Mouse (Mus musculus) limb, embryonic 12.5 days (tissue): ENCODE measurements around the gene Kpna3. TPM values are rescaled to one million over a fixed set of nuclear protein-coding genes. Genes with fewer than 3 reads are reported as not detected.

Source experiments
- ATAC-seq: fragments of 200-750 bp; cut with Nextera tagmentation; 2 replicates; pipeline ENCODE4 v1.8.0; 2017; ENCODE audit warnings: low read depth, moderate TSS enrichment; ENCODE audit not compliant: insufficient number of reproducible peaks, insufficient read depth, low FRiP score, low TSS enrichment
- H3K27ac ChIP-seq: fragments of 300-500 bp; sonication (generic); 2 replicates; pipeline ENCODE4 v1.5.1; 2016; ENCODE audit warnings: mild to moderate bottlenecking, moderate library complexity
- H3K27me3 ChIP-seq: fragments of 300-500 bp; sonication (generic); 2 replicates; pipeline ENCODE4 v1.6.1; 2016; ENCODE audit warnings: mild to moderate bottlenecking, moderate library complexity
- H3K36me3 ChIP-seq: fragments of 300-500 bp; sonication (generic); 2 replicates; pipeline ENCODE4 v1.6.1; 2016; ENCODE audit warnings: mild to moderate bottlenecking, moderate library complexity
- H3K4me1 ChIP-seq: fragments of 300-500 bp; sonication (generic); replicated peaks from 2 replicates; pipeline ENCODE4 v1.6.1; 2016
- H3K4me2 ChIP-seq: fragments of 300-500 bp; sonication (generic); 2 replicates; pipeline ENCODE4 v1.6.1; 2016; ENCODE audit warnings: mild to moderate bottlenecking, moderate library complexity
- H3K4me3 ChIP-seq: fragments of 300-500 bp; sonication (generic); replicated peaks from 2 replicates; pipeline ENCODE4 v1.5.1; 2016; ENCODE audit warnings: mild to moderate bottlenecking
- H3K9ac ChIP-seq: fragments of 300-500 bp; sonication (generic); replicated peaks from 2 replicates; pipeline ENCODE4 v1.6.1; 2016; ENCODE audit warnings: mild to moderate bottlenecking, moderate library complexity
- H3K9me3 ChIP-seq: fragments of 300-500 bp; sonication (generic); 2 replicates; pipeline ENCODE4 v1.6.1; 2016; ENCODE audit warnings: mild to moderate bottlenecking, moderate library complexity
- WGBS: fragments of 180-500 bp; shearing (Covaris S2); methylation state at CpG from one replicate; pipeline ENCODE4 v1.1.7; 2016; 5-methylcytosine and 5-hydroxymethylcytosine counted together
- polyA plus RNA-seq: library from polyadenylated mRNA; unstranded; fragments of >200 nt; fragmentation: Nextera tagmentation; extraction: Ambion mirVana; gene quantifications from 2 replicates; pipeline ENCODE4 v1.2.1, GENCODE M21; 2016

Gene Kpna3
- polyA plus RNA-seq, 1 experiment from 2014 or later: 64.8 TPM

DNA sequence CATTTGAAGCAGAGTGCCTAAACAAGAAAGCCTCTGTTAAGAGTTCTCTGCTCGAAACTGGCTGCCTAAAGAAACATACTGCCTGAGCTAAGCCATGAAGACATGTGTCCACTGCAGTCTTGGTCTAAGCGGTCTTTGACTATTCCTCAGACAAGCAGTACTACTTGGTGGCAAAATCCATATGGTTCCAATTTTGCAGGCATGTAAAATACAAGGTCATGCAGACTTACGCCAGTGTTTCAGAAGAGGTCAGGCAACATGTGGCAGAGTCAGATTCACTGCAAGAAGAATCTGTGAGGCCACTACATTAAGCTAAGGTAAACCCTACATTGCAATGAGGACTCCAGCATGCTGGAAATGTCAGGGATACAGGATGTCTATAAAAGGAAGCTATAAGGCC, 34.7 kb downstream of the Kpna3 start:
- no peak overlapping the region for H3K4me2 ChIP-seq
- peak overlapping the region; percentile 35; the same call in 1 of the 2 replicates for H3K27ac ChIP-seq
- H3K27me3 ChIP-seq: no peaks in the 10 kb centered on the region
- WGBS: 42% methylated on average over 3 of the region's 3 CpGs
- peaks cover 14% of the 10 kb centered on the region for H3K36me3 ChIP-seq
- no peaks in the 10 kb centered on the region for H3K9me3 ChIP-seq
- no peak overlapping the region for H3K4me3 ChIP-seq
- no peak for ATAC-seq
- peaks cover 11% of the 10 kb centered on the region for H3K4me1 ChIP-seq
- H3K9ac ChIP-seq: no peak overlapping the region

DNA sequence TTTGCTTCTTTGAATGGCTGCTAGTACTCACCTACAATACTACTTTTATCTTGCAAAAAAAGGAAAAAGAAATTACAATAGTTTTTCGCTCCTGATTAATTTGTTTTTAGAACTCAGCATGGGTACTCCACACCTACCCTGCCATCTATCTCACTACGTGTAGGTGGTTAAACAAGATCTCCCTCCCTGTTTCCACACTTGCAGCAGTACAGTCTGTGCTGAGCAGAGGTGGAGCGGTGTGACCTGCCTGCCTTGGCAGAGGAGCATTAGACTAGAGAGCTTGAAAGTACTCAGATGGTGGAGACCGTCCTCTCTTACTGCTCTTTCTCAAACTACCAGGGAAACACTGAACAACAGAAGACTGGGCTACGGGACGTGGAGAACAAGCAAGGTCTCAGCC, 44.9 kb downstream of the Kpna3 start:
- H3K27ac ChIP-seq: no peak overlapping the region
- ATAC-seq: no peak
- peaks cover 38% of the 10 kb centered on the region for H3K36me3 ChIP-seq
- H3K4me2 ChIP-seq: no peak overlapping the region
- H3K27me3 ChIP-seq: no peaks in the 10 kb centered on the region
- WGBS: 86% methylated on average over 6 of the region's 6 CpGs
- no peaks in the 10 kb centered on the region for H3K4me1 ChIP-seq
- no peak overlapping the region for H3K9ac ChIP-seq
- no peak overlapping the region for H3K4me3 ChIP-seq
- H3K9me3 ChIP-seq: no peaks in the 10 kb centered on the region

DNA sequence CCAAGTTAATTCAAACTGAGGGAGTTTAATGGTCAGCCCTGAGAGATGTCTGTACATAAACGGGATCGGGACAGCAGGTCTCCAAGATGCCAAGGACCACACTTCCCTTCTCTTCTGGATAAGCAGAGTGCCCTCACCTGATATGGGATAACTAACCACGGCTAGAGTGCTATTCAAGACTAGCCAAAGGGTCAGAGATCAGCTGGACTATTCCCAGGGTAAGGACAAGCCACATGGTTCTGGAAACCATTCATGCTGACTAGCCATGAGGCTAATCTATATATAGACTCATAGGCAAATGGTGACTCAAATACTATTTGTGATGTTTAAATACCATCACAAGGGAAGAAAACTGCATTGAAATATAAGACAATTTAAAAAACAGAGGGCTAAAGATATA, 49.1 kb downstream of the Kpna3 start:
- H3K27me3 ChIP-seq: no peaks in the 10 kb centered on the region
- no peaks in the 10 kb centered on the region for H3K9me3 ChIP-seq
- 84% methylated on average over 3 of the region's 3 CpGs for WGBS
- no peak for ATAC-seq
- no peak overlapping the region for H3K27ac ChIP-seq
- no peak overlapping the region for H3K9ac ChIP-seq
- H3K4me3 ChIP-seq: no peak overlapping the region
- no peak overlapping the region for H3K4me2 ChIP-seq
- no peaks in the 10 kb centered on the region for H3K4me1 ChIP-seq
- H3K36me3 ChIP-seq: peaks cover 28% of the 10 kb centered on the region

DNA sequence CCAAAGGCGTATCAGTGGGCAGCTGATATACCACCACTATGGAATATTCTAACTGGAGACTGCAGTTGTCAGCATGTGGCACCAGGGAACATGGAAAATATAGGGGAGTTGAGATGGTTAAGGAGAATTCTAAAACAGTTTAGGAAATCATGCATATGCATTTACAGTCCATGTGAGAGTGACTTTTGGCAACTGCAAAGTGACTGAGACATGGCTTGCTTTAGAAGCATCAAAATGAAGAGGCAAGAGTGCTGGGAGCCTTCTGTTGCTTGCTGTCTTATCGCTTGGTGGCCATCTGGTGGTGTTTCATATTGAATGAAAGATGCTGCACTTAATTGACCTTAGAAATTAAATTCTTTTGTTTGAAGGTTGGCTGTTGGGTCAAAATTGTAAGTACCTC, 72.4 kb downstream of the Kpna3 start:
- H3K36me3 ChIP-seq: peaks cover 45% of the 10 kb centered on the region

DNA sequence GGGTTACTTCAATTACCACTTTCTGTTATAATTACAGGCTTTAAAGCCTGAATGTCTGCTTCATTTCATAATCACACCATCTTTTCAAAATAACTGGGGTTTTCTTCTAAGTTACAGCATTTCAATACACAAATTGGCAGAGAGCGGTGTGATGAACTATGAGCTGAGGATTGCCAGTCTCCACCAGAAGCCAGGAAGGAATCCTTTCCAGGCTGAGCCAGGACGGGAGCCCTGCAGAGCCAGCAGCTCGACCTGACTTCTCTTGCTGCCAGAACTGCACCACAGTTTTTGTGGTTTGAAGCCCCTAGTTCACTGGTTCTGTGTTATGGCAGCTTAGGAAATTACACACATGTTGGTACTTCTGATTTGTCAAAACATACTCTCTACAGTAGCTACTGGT, 75.0 kb downstream of the Kpna3 start:
- Histone ChIP-seq H3K27ac (no peak overlapping the region), H3K27me3 (no peaks in the 10 kb centered on the region), H3K9me3 (no peaks in the 10 kb centered on the region), H3K4me3 (no peak overlapping the region), H3K4me1 (no peaks in the 10 kb centered on the region), H3K36me3 (peaks cover 20% of the 10 kb centered on the region), H3K4me2 (no peak overlapping the region), H3K9ac (no peak overlapping the region)
- ATAC-seq: no peak
- 87% methylated on average over 3 of the region's 3 CpGs for WGBS

More for the DNA sequence above, 72.4 kb downstream of the Kpna3 start:
- Histone ChIP-seq H3K27me3 (no peaks in the 10 kb centered on the region), H3K9ac (no peak overlapping the region), H3K4me1 (no peaks in the 10 kb centered on the region), H3K9me3 (no peaks in the 10 kb centered on the region), H3K27ac (no peak overlapping the region), H3K4me3 (no peak overlapping the region), H3K4me2 (no peak overlapping the region)
- ATAC-seq: no peak
- WGBS: 94% methylated on average over 2 of the region's 2 CpGs

DNA sequence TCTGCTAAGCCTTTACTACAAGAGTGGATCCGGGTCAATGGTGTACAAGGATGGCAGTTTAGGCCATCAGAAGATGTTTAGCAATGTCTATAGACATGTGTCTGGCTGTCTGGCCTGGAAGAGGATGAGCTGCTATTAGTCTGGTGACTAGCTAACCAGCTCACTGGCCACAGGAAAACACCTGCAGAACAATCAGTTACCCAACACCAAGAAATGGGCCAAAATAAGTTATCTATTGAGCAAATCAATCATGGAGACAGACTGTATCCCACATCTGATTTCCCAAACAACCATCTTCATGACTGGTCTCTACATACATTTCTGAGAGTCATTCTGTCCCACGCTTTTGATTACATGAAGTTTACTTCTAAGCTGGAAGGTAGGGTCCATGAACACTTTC, 75.9 kb downstream of the Kpna3 start:
- H3K27ac ChIP-seq: no peak overlapping the region
- no peak for ATAC-seq
- H3K4me2 ChIP-seq: no peak overlapping the region
- H3K36me3 ChIP-seq: peaks cover 17% of the 10 kb centered on the region
- no peaks in the 10 kb centered on the region for H3K9me3 ChIP-seq
- 97% methylated on average over 2 of the region's 2 CpGs for WGBS
- H3K9ac ChIP-seq: no peak overlapping the region
- no peak overlapping the region for H3K4me3 ChIP-seq
- H3K27me3 ChIP-seq: no peaks in the 10 kb centered on the region
- no peaks in the 10 kb centered on the region for H3K4me1 ChIP-seq

DNA sequence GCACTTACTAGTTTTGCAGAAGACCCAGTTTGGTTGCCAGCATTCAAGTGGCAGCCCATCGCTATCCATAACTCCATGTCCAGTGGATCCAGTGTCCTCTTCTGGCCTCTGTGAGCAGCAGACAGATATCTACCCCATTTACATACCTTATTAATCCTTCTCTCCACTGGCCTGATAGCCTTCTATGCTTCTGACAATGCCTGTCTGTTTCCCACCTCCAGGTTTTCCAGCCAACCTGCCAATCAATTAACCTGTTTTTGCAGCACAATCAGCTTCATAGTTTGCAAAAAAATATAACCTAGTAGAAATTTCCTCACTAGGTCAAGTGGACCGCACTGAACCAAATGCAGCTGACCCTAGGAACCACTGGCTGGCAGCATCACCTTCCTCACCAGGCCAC, 77.4 kb downstream of the Kpna3 start:
- no peak for ATAC-seq
- no peak overlapping the region for H3K4me3 ChIP-seq
- no peak overlapping the region for H3K4me2 ChIP-seq
- no peaks in the 10 kb centered on the region for H3K27me3 ChIP-seq
- peaks cover 15% of the 10 kb centered on the region for H3K36me3 ChIP-seq
- H3K27ac ChIP-seq: no peak overlapping the region
- no peaks in the 10 kb centered on the region for H3K9me3 ChIP-seq
- 90% methylated on average over 2 of the region's 2 CpGs for WGBS
- H3K4me1 ChIP-seq: no peaks in the 10 kb centered on the region
- H3K9ac ChIP-seq: no peak overlapping the region

DNA sequence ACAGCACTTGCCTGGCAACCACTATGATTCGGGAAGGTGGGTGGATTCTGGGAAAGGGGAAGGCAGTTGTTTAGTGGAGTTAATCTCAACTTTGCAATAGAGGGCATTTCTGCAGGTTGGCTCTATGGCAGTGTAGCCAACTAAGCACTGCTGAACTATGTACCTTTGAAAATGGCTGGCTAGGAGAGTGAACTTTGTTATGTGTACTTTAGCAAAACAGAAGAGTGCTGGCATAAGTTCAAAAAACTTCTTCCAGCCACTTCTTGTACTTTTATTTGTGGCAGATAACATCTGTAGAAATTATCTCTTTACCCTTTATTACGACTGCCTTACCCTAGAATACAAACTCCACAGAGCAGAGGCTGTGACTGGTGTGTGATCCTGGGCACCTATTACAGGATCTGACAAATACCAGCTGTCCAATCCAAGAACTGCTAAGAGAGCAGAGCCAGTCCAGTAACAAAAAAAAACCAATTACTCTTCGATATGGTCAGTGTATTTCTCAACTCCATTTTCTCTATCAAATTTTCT, 78.6 kb downstream of the Kpna3 start:
- no peaks in the 10 kb centered on the region for H3K27me3 ChIP-seq
- 59% methylated on average over 3 of the region's 3 CpGs for WGBS
- peak overlapping the region; percentile 86; the same call in 1 of the 2 replicates for H3K27ac ChIP-seq
- H3K4me2 ChIP-seq: peak overlapping the region; percentile 58
- H3K4me1 ChIP-seq: no peaks in the 10 kb centered on the region
- peaks cover 7% of the 10 kb centered on the region; the same call in 1 of the 2 replicates for H3K36me3 ChIP-seq
- no peak overlapping the region for H3K4me3 ChIP-seq
- no peak overlapping the region for H3K9ac ChIP-seq
- no peak for ATAC-seq
- H3K9me3 ChIP-seq: no peaks in the 10 kb centered on the region

DNA sequence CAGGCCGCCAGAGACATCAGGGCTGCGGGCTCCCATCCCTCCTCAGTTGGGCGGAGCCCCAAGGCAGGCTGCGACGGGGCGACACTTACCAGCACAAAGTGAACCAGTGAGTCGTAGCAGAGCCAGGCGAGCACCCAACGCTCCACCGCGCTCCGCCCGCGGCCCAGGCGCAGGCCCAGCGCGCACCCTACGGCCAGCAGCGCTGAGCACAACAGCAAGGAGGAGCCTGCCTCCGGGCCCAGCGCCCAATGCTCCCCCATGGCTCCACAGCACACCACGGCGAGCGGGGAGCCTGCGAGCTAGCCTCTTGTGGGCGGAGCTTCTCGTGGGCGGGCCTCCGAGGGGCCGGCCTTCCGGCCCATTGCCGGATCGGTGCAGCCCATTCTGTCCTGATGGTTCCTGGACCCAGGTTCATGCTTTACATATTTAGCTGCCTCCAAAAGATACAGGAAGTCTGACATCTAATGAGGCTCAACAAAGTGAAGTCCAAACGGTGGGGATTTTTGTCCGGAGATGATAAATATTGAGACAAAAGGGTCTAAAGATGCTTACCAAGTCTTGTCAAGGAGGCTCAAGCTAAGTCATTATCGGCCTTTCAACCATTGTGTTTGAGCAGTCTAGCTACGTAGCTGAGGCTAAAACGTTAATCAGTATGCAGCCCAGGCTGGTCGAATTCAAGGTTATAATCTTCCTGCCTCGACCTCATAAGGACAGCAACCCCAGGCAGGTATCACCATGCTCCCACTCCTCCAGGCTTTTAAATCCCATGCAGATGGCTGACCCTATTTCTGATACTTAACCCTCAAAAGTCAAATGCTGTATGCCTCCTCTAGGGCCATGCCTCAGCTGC, 79.3 kb downstream of the Kpna3 start, which contains the start of gene Ebpl:
Gene Ebpl, minus strand, starts transcription at position 309 of the 850 bp plus-strand sequence.
- Histone ChIP-seq H3K36me3 (peaks cover 11% of the 10 kb centered on the region; the same call in 1 of the 2 replicates), H3K4me1 (no peaks in the 10 kb centered on the region), H3K27ac (peak within 1 kb of the TSS; percentile 86), H3K9ac (peak within 1 kb of the TSS; percentile 75), H3K27me3 (no peaks in the 10 kb centered on the region), H3K4me2 (peak within 1 kb of the TSS; percentile 58), H3K9me3 (no peaks in the 10 kb centered on the region), H3K4me3 (peak within 1 kb of the TSS; percentile 63)
- peak; percentile 95 for ATAC-seq
- WGBS: 1% methylated on average over 40 of the region's 40 CpGs

DNA sequence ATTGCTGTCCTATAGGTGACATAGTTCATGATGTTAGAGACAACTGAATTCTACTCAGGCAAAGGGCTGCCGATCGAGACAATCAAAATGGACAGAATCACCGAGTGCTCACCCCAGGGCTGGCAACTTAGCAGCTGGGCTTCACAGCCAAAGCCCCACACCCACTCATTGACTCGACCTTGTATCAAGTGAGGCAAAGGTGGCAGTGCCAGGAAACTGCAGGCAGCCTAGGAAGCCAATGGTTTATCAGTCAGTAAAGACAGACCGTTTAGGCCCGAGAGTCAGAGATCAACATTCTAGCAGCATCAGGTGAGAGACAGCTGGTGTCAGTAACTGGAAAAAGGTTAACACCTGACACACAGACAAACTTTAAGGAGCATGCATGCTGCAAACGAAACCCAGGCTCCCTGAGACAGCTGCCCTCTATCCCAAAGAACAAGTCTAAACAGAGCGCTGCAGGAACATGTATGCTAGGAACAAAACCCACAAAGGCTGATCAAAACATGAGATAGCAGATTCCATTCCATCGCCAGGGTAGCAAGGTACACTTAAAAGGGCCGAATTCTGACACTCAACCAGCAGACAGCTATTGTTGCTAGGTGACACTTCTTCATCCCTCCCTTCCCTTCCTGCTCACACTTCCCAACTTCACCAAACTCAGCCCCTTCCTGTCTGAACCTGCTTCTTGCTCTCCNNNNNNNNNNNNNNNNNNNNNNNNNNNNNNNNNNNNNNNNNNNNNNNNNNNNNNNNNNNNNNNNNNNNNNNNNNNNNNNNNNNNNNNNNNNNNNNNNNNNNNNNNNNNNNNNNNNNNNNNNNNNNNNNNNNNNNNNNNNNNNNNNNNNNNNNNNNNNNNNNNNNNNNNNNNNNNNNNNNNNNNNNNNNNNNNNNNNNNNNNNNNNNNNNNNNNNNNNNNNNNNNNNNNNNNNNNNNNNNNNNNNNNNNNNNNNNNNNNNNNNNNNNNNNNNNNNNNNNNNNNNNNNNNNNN, 85.1 kb downstream of the Kpna3 start:
- 75% methylated on average over 10 of the region's 10 CpGs for WGBS
- Histone ChIP-seq H3K9ac (no peak overlapping the region), H3K4me2 (no peak overlapping the region), H3K4me3 (no peak overlapping the region), H3K9me3 (no peaks in the 10 kb centered on the region), H3K4me1 (no peaks in the 10 kb centered on the region), H3K27me3 (no peaks in the 10 kb centered on the region), H3K27ac (no peak overlapping the region), H3K36me3 (peaks cover 11% of the 10 kb centered on the region; the same call in 1 of the 2 replicates)
- ATAC-seq: no peak

DNA sequence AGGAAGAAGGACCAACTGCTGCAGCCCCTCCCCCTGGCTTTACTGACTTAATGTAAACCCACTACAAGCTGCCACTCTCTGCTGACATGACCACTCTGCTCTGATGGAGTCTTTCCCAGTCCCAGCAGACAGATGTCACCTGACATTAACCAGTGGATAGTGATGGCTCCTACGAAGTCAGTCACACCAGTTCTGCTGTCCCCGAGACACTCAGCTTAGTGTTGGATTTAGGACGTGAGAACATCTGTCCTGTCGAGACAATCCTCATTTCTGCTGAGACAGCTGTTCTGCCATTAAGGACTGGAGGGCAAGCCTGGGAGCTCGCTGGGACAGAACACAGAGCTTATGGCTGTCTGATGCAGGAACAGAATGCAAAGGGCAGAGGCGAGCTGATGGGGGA, 88.9 kb downstream of the Kpna3 start:
- peaks cover 10% of the 10 kb centered on the region; the same call in 1 of the 2 replicates for H3K36me3 ChIP-seq
- no peaks in the 10 kb centered on the region for H3K9me3 ChIP-seq
- no peak overlapping the region for H3K4me3 ChIP-seq
- 61% methylated on average over 6 of the region's 6 CpGs for WGBS
- H3K27ac ChIP-seq: no peak overlapping the region
- H3K4me2 ChIP-seq: no peak overlapping the region
- no peak for ATAC-seq
- H3K4me1 ChIP-seq: no peaks in the 10 kb centered on the region
- H3K27me3 ChIP-seq: no peaks in the 10 kb centered on the region
- H3K9ac ChIP-seq: no peak overlapping the region
